Mouse (Mus musculus): ENCODE data around the gene Ube2d2b.

The Ube2d2b gene

GRCm38 (mm10) chr5:107829998-107830560, at the start of gene Ube2d2b:
Gene Ube2d2b, plus strand, starts transcription at chr5:107830099.
- DNase-seq = no peak

- DNase-seq = no peak
Observed at GRCm38 (mm10) chr5:107782360-107782759, 47.5 kb upstream of the Ube2d2b start.

- no peak for DNase-seq
Observed at GRCm38 (mm10) chr5:107787682-107788443, 42.0 kb upstream of the Ube2d2b start.

GRCm38 (mm10) chr5:107789492-107789891, 40.4 kb upstream of the Ube2d2b start:
- DNase-seq = no peak

- DNase-seq = no peak
Observed at GRCm38 (mm10) chr5:107791966-107792365, 37.9 kb upstream of the Ube2d2b start.

- DNase-seq = no peak
Observed at GRCm38 (mm10) chr5:107792516-107792915, 37.4 kb upstream of the Ube2d2b start.

- DNase-seq = no peak
Observed at GRCm38 (mm10) chr5:107793258-107793657, 36.6 kb upstream of the Ube2d2b start.

- no peak for DNase-seq
Observed at GRCm38 (mm10) chr5:107793927-107794326, 36.0 kb upstream of the Ube2d2b start.

GRCm38 (mm10) chr5:107798290-107798689, 31.6 kb upstream of the Ube2d2b start:
- DNase-seq = no peak

- no peak for DNase-seq
Observed at GRCm38 (mm10) chr5:107801234-107801633, 28.7 kb upstream of the Ube2d2b start.

GRCm38 (mm10) chr5:107802621-107803020, 27.3 kb upstream of the Ube2d2b start:
- no peak for DNase-seq

GRCm38 (mm10) chr5:107807496-107807895, 22.4 kb upstream of the Ube2d2b start:
- DNase-seq = no peak

GRCm38 (mm10) chr5:107814651-107815050, 15.2 kb upstream of the Ube2d2b start:
- DNase-seq = no peak

- DNase-seq = no peak
Observed at GRCm38 (mm10) chr5:107822521-107822920, 7.4 kb upstream of the Ube2d2b start.

GRCm38 (mm10) chr5:107831351-107831750, 1.5 kb downstream of the Ube2d2b start:
- DNase-seq = no peak

GRCm38 (mm10) chr5:107834287-107834686, 4.4 kb downstream of the Ube2d2b start:
- DNase-seq = no peak

- DNase-seq = no peak
Observed at GRCm38 (mm10) chr5:107838891-107839644, 9.2 kb downstream of the Ube2d2b start.

GRCm38 (mm10) chr5:107840549-107841238, 10.8 kb downstream of the Ube2d2b start:
- no peak for DNase-seq

- DNase-seq = peak; percentile 45
Observed at GRCm38 (mm10) chr5:107847349-107847748, 17.4 kb downstream of the Ube2d2b start.

- DNase-seq = no peak
Observed at GRCm38 (mm10) chr5:107847817-107848216, 17.9 kb downstream of the Ube2d2b start.

- no peak for DNase-seq
Observed at GRCm38 (mm10) chr5:107848964-107849363, 19.1 kb downstream of the Ube2d2b start.

GRCm38 (mm10) chr5:107853807-107854206, 23.9 kb downstream of the Ube2d2b start:
- DNase-seq = no peak

- DNase-seq = no peak
Observed at GRCm38 (mm10) chr5:107854556-107854955, 24.7 kb downstream of the Ube2d2b start.
